Mouse (Mus musculus) lung, postnatal 0 days (tissue): ENCODE measurements around the gene Slc51b. TPM values are rescaled to one million over a fixed set of nuclear protein-coding genes. Genes with fewer than 3 reads are reported as not detected.

ENCODE experiments used
- ATAC-seq: fragments of 200-750 bp; cut with Nextera tagmentation; 2 replicates; pipeline ENCODE4 v1.8.0; 2017; ENCODE audit warnings: moderate library complexity
- DNase-seq: peaks from one replicate; pipeline ENCODE4 v3.0.0-alpha.2; 2016; ENCODE audit warnings: low spot score
- H3K27ac ChIP-seq: fragments of 300-500 bp; sonication (generic); 2 replicates; pipeline ENCODE4 v1.5.1; 2014; ENCODE audit warnings: antibody characterized with exemption, mild to moderate bottlenecking, low read length, mixed read lengths
- H3K27me3 ChIP-seq: fragments of 300-500 bp; sonication (generic); replicated peaks from 2 replicates; pipeline ENCODE4 v1.6.1; 2014; ENCODE audit warnings: low read length, mixed read lengths; ENCODE audit not compliant: insufficient read depth
- H3K36me3 ChIP-seq: fragments of 300-500 bp; sonication (generic); 2 replicates; pipeline ENCODE4 v1.6.1; 2014; ENCODE audit warnings: low read length, mixed read lengths; ENCODE audit not compliant: insufficient read depth
- H3K4me1 ChIP-seq: fragments of 300-500 bp; sonication (generic); 2 replicates; pipeline ENCODE4 v1.6.1; 2014; ENCODE audit warnings: antibody characterized with exemption, low read depth, low read length, mixed read lengths; ENCODE audit not compliant: insufficient read depth
- H3K4me2 ChIP-seq: fragments of 300-500 bp; sonication (generic); replicated peaks from 2 replicates; pipeline ENCODE4 v1.6.1; 2014; ENCODE audit warnings: low read depth, mild to moderate bottlenecking, low read length, moderate library complexity, mixed read lengths
- H3K4me3 ChIP-seq: fragments of 300-500 bp; sonication (generic); 2 replicates; pipeline ENCODE4 v1.5.1; 2014; ENCODE audit warnings: low read depth, low read length
- H3K9ac ChIP-seq: fragments of 300-500 bp; sonication (generic); replicated peaks from 2 replicates; pipeline ENCODE4 v1.6.1; 2014; ENCODE audit warnings: low read depth, mild to moderate bottlenecking
- H3K9me3 ChIP-seq: fragments of 300-500 bp; sonication (generic); 2 replicates; pipeline ENCODE4 v1.6.1; 2016; ENCODE audit warnings: low read length, mixed read lengths
- CTCF ChIP-seq: IDR thresholded peaks from 2 replicates; pipeline ENCODE4 v1.5.1; 2016; ENCODE audit warnings: antibody characterized with exemption, mild to moderate bottlenecking
- EP300 ChIP-seq: IDR thresholded peaks from 2 replicates; pipeline ENCODE4 v1.6.1; 2016; ENCODE audit warnings: antibody characterized with exemption, mild to moderate bottlenecking, control low read depth
- WGBS: fragments of 180-500 bp; shearing (Covaris S2); extraction: QIAGEN DNeasy Blood & Tissue Kit; methylation state at CpG from one replicate; pipeline ENCODE4 v1.1.7; 2014; 5-methylcytosine and 5-hydroxymethylcytosine counted together
- polyA plus RNA-seq: library from polyadenylated mRNA; unstranded; fragments of >200 nt; fragmentation: Nextera tagmentation; extraction: Ambion mirVana; gene quantifications from 2 replicates; pipeline ENCODE4 v1.2.1, GENCODE M21; 2015

Slc51b gene
- polyA plus RNA-seq, 1 experiment from 2014 or later: not detected

GRCm38 (mm10) chr9:65393606-65394005 lies 29.1 kb downstream of the Slc51b start:
- WGBS: 38% methylated on average over 2 of the region's 2 CpGs
- no peak for TF ChIP-seq CTCF
- TF ChIP-seq EP300: no peak
- Histone ChIP-seq H3K9ac (no peak overlapping the region), H3K4me3 (no peak overlapping the region), H3K9me3 (no peaks in the 10 kb centered on the region), H3K4me1 (peaks cover 9% of the 10 kb centered on the region; the same call in 1 of the 2 replicates), H3K27ac (peak overlapping the region; percentile 35; the same call in 1 of the 2 replicates), H3K36me3 (no peaks in the 10 kb centered on the region), H3K27me3 (peaks cover 11% of the 10 kb centered on the region), H3K4me2 (no peak overlapping the region)
- no peak for DNase-seq
- peak; percentile 27; the same call in 1 of the 2 replicates for ATAC-seq

- peaks cover 11% of the 10 kb centered on the region for H3K27me3 ChIP-seq
- no peaks in the 10 kb centered on the region for H3K36me3 ChIP-seq
- 17% methylated on average over 6 of the region's 6 CpGs for WGBS
- DNase-seq (peak; percentile 85), ATAC-seq (peak; percentile 37)
- H3K9me3 ChIP-seq: no peaks in the 10 kb centered on the region
- peak overlapping the region; percentile 21; the same call in 1 of the 2 replicates for H3K27ac ChIP-seq
- TF ChIP-seq EP300: no peak
- peak; percentile 91 for TF ChIP-seq CTCF
- H3K9ac ChIP-seq: no peak overlapping the region
- no peak overlapping the region for H3K4me2 ChIP-seq
- H3K4me1 ChIP-seq: peaks cover 5% of the 10 kb centered on the region; the same call in 1 of the 2 replicates
- H3K4me3 ChIP-seq: no peak overlapping the region
These were observed 30.0 kb downstream of the Slc51b start for GRCm38 (mm10) chr9:65392638-65393364.

GRCm38 (mm10) chr9:65391613-65391964 lies 31.2 kb downstream of the Slc51b start, which contains the start of gene Kbtbd13:
Kbtbd13 (minus strand) TSS chr9:65391652.
- Histone ChIP-seq H3K27ac (peak within 1 kb of the TSS; percentile 21; the same call in 1 of the 2 replicates), H3K4me3 (peak within 1 kb of the TSS; percentile 31), H3K9ac (no peak within 1 kb of the TSS), H3K27me3 (peaks cover 11% of the 10 kb centered on the region), H3K9me3 (no peaks in the 10 kb centered on the region), H3K36me3 (no peaks in the 10 kb centered on the region), H3K4me2 (peak within 1 kb of the TSS; percentile 57), H3K4me1 (peaks cover 5% of the 10 kb centered on the region; the same call in 1 of the 2 replicates)
- TF ChIP-seq EP300 (no peak), CTCF (no peak)
- 38% methylated on average over 8 of the region's 8 CpGs for WGBS
- ATAC-seq (no peak), DNase-seq (no peak)

- Histone ChIP-seq H3K36me3 (no peaks in the 10 kb centered on the region), H3K9ac (no peak overlapping the region), H3K4me1 (no peaks in the 10 kb centered on the region), H3K27me3 (peaks cover 11% of the 10 kb centered on the region), H3K4me3 (peak overlapping the region; percentile 31), H3K27ac (no peak overlapping the region), H3K4me2 (peak overlapping the region; percentile 57), H3K9me3 (no peaks in the 10 kb centered on the region)
- TF ChIP-seq EP300: no peak
- TF ChIP-seq CTCF: no peak; the same call in 1 of the 2 replicates
- DNase-seq (peak; percentile 57), ATAC-seq (0 out of 2 replicates have a peak, but pooled peaks have one; percentile 10)
- 16% methylated on average over 83 of the region's 96 CpGs for WGBS
These were observed 31.8 kb downstream of the Slc51b start for GRCm38 (mm10) chr9:65390752-65391612.

- peaks cover 11% of the 10 kb centered on the region for H3K27me3 ChIP-seq
- TF ChIP-seq EP300: peak; percentile 83
- TF ChIP-seq CTCF: peak; percentile 60
- H3K36me3 ChIP-seq: no peaks in the 10 kb centered on the region
- ATAC-seq (peak; percentile 77), DNase-seq (peak; percentile 91)
- peaks cover 3% of the 10 kb centered on the region; the same call in 1 of the 2 replicates for H3K4me1 ChIP-seq
- WGBS: 20% methylated on average over 8 of the region's 8 CpGs
- H3K27ac ChIP-seq: peak overlapping the region; percentile 81
- H3K9me3 ChIP-seq: no peaks in the 10 kb centered on the region
- no peak overlapping the region for H3K4me2 ChIP-seq
- H3K9ac ChIP-seq: no peak overlapping the region
- H3K4me3 ChIP-seq: no peak overlapping the region
These were observed 36.2 kb downstream of the Slc51b start for GRCm38 (mm10) chr9:65386373-65387140.
